Mouse (Mus musculus) fat pad, adult 2 months (tissue): Measurements from ENCODE around the gene Tbkbp1.
A peak's percentile ranks its signal among the peaks of the same experiment; 100 is the strongest.

Experiments
- DNase-seq: peaks from one replicate; pipeline ENCODE4 v3.0.0-alpha.2; 2011; ENCODE audit warnings: low read depth, low spot score; ENCODE audit errors: extremely low read depth

Gene Tbkbp1

GRCm38 (mm10) chr11:97156999-97157398, 5.7 kb upstream of the Tbkbp1 start:
- no peak for DNase-seq

- no peak for DNase-seq
These were observed 1.5 kb upstream of the Tbkbp1 start for GRCm38 (mm10) chr11:97152662-97153287.

DNA sequence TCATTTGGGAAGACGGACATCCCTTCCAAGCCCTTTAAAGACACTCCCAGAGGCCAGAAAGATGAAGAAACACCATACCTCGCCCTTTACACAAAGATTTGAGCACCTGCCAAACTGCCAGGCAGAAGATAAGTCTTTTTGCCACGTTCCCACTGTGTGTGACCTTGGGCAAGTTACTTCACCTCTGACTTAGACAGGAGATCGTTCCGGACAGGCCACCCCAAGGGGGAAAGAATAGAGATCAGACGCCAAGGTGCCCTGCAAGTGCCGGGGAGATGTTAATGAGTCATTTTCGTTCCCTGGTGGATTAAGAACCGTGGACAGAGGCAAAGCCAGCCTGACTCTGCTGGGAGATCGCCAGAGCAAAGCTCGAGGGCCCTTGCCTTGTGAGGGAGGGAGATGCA, 730 bp upstream of the Tbkbp1 start:
- peak; percentile 93 for DNase-seq

DNA sequence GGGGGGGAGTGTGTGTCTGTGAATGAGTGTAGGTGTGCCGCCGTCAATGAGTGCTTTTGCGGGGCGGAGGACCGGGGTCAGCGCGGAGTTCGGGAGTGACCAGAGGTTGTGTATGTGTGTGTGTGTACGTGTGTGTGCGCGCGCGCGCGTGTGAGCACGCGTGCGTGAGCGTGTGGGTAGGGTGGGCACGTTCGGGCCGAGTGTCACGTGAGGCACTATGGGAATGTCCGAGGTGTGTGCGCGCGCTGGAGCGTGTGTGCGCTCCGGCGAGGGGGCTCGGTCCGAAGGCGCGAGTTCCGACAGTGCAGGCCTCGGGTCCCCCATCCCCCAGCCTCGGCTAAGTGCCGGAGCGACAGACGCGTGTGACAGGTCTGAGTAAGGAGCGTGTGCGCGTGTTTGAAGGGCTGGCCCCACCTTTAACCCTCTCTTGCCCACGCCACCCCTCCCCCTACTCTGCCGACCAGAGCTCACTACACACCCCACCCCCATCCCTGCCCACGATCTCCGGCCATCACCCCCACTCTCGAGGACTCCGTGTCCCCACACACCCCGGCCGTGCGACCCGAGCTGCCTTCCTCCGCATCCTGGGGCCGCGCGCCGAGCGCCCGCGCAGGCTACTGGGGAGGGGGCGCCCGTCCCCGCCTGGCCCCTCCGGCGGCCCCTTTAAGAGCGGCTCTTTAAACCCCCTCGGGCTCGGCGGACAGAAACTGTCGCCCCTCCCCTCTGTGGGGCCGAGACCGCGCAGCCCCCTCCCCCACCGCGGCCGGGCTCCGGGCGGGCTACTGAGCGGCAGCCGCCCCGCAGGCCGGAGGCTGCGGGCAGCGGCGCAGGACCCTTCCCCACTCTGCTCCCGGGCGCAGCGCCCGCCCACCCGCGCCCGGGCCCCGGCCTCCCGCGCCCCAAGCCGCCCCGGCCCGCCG, 624 bp downstream of the Tbkbp1 start:
- no peak for DNase-seq

- no peak for DNase-seq
These were observed 1.3 kb downstream of the Tbkbp1 start for GRCm38 (mm10) chr11:97149995-97150410.

GRCm38 (mm10) chr11:97149026-97149425, 2.3 kb downstream of the Tbkbp1 start:
- DNase-seq, result no peak

DNA sequence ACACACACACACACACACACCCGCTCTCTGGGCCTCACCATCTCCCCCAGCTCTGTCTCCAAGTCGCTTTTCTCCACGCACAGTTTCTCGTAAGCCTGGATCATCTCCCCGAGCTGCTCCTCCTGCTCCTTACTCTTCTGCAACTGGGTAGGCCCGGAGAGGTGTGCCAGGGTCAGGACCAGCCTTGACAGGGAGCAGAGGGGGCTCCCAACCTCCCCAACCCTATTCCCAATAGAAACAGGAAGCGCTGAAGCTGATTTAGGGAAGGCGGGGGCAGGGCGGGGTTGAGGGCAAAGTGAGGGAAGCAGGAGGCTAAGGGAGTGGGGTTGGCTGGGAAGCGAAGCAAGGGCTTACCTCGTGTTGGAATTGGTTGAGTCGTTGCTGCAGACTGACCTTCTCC, 2.7 kb downstream of the Tbkbp1 start:
- DNase-seq, result no peak

DNA sequence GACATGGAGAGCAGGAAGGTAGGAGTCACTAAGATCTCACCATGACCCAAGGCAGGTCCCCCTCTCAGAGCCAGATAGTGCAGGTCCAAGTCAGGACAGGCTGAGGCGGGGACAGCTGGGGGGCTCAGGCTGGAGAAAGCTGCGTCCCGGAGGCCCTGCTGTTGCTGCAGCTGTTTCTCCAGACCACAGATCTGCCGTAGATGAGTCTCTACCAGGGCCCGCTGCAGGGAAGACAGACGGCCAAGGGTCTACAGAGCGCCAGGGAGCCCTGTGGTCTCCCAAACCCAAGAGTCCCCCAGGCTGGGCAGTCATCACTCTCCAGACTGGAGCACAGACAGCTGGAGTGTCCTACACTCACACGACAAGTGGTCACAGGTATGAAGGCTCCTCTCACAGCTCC, 4.0 kb downstream of the Tbkbp1 start:
- no peak for DNase-seq

GRCm38 (mm10) chr11:97146724-97147123, 4.6 kb downstream of the Tbkbp1 start:
- DNase-seq, result no peak

GRCm38 (mm10) chr11:97145951-97146350, 5.3 kb downstream of the Tbkbp1 start:
- DNase-seq, result no peak

DNA sequence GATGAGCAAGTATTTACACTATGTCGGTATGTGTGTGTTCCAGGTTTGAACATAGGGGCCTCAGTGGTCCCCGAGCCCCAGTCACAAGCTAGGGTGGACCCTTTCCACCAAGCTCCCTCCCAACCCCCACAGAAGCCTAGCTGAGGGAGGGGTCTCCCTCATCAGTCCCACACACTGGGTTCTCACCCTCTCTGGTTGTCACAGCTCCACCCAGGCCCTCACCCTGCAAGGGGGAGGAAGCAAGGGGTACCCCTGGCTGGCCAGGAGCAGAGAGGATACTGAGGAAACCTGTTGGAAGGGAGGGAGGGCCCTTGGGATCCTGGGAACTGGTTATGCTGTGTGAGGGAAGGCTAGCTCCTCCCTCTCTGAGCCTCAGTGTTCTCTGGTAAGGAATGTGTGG, 6.0 kb downstream of the Tbkbp1 start:
- DNase-seq, result no peak

DNA sequence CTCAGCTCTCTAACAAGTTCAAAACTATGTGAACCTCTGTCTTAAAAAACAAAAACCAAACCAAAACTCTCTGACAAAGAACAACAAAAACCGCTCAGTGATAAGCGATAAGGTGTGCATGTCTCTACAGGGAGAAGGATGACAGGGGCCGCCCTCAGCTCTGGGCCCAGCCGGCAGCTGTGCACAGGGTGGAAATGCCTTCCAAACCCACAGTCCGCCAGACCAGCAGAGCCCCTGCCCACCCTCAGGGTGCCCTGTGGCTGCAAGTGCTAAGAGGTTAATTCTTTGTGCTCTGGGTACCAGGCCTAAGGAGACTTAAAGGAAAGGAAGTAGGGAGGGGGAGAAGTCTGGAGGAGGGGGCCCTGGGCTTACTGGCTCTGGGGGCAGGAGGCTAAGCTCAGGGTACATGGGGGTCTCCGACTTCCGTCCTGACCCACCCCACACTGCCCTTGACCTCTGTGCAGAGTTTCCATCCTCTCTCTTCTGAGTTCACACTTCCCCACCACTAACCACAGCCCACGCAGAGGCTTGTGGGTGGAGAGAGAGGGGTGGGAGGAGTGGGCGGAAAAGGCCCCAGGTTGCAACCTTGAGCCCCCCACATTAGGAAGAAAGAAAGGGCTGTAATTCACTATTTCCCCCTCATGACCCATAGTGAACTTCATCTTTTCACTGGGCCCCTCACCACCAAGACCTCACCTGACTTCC, 7.9 kb downstream of the Tbkbp1 start:
- DNase-seq, result no peak

DNA sequence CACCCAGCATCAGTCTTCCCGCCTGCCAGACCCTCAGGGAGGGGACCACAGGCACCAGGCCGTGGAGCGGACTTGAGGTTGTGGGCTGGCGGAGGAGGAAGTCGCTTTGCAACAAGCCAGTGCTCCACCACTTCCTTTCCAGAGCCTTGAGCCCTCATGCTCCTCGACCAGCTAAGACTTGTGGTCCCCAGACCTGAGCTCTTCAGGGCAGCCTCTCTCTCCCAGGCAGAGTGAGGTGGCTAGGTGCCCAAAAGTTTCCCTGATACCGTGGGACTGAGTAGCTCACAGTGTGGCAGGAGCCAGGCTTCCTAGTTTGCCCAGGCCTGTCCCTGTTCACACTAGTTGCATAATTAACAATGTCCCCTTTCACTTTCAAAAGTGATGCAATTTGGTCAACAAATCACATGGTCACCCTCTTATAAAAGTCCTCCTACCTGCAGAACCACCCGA, 9.1 kb downstream of the Tbkbp1 start:
- peak; percentile 76 for DNase-seq

DNA sequence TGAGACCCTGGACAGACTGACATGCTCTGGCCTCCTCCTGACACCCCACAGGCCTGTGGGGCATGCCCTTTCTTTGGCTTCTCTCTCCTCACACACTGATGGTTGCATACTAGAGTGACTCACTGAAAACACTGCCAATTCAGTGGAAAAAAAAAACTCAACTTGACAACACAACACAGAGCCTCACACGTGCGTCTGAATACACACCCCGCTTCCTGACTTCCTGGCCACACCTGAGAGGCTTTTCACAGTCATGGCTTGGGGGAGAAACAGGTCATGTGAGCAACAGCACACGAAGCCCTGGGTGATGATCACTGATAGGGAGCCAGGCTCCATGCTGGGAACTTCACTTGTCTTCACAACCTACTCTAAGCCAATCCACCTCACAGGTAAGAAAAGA, 10.5 kb downstream of the Tbkbp1 start:
- DNase-seq, result no peak

DNA sequence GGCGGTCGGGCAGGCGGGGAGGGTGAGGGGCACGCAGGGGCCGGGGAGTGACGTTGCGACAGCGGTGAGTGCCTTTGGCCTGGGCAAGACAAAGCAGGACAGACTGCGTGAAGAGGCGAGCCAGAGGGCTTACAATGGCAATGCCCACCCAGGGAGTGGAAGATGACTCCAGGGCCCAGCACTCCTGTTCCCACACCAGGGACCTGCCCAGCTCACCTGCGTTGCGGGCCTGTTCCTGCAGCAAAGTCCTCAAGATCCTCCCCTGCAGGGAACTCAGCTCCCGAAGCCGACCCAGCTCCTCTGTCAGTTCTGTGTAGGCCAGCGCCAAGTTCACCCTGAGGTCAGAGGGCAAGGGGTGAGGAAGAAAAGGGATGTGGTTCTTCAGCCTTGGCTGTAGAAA, 12.0 kb downstream of the Tbkbp1 start:
- DNase-seq, result no peak

- no peak for DNase-seq
These were observed 12.6 kb downstream of the Tbkbp1 start for GRCm38 (mm10) chr11:97138554-97139226.

GRCm38 (mm10) chr11:97133270-97133669, 18.0 kb downstream of the Tbkbp1 start:
- no peak for DNase-seq

DNA sequence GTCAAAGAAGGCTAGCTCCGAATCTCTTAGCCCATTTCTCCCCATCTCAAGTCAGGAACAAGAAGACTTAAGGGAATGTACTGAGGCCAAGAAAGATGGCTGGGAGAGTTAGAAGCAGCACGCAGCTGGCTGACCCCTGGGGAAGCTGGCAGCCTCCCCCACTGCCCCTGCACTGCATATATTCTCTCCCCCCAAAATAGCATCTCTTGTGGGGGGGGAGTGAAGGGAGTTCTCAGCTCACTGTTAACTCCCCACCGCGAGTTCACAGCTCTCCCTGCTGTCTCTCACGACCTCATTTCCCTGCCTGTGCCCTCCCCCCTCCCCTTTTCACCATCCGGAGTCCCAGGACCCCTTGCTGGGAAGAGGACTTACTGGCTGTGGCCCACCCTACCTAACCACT, 19.1 kb downstream of the Tbkbp1 start:
- no peak for DNase-seq

GRCm38 (mm10) chr11:97131683-97132082, 19.6 kb downstream of the Tbkbp1 start:
- no peak for DNase-seq

DNA sequence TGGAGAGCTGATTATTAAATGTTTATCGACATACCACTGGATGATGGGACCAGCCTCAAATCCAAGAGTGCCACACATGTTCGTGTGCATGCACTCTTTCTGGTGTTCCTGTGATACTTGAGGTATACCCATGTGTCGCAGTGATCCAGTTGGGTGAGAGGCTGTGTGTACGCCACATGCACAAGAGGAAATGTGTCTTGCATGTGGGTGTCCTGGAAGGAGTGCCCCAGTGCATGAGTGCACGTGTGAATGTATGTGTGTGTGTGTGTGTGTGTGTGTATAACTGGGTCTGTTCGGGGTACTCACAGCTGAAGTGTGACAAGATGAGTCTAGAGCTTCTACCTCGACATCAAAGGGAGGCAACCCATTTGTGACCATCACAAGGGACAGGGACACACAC, 21.0 kb downstream of the Tbkbp1 start:
- DNase-seq, result no peak

DNA sequence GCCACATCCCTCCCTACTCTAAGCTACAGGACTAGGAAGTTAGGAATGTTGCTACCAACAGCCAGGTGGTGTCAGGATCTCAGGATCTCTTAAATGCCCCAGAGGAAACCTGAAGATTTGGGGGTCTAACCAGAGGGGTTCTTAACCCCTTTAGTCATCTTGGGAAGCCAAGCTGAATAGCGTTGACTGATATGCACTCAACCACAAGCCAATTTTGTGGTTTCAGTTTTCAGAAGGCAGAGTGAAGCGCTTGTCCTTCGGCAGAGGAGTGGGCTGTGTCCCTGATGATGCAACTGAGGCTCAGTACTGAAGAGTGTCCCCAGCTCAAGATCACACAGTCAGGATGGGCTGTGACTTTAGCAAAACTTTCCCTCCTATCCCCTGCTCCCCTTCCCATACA, 22.3 kb downstream of the Tbkbp1 start:
- DNase-seq, result no peak
